Comparison of ENCODE assay signal across 26 mouse cellular contexts in the genomic region with DNA sequence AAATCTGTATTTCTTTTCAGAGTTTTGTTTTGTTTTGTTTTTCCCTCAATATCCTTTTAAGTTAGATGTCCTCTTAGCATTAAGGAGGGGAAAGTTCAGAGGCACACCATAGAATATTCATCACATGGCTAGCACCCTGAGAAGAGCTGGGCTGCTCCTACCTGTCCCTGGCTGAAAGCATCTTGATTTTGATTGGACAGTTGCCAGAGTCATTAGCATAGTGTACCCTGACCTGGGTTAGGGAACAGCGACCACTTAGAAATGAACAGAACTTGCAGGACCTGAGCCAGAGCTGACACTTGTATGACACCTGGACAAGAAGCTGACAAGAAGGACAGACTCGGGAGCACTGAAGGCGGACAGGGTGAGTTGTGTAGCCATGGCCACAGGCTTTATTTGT. TPM values are rescaled to one million over a fixed set of nuclear protein-coding genes. Genes with fewer than 3 reads are reported as not detected.
A peak's percentile ranks its signal among the peaks of the same experiment; 100 is the strongest.
DNase-seq lines count a peak whose midpoint lies in the region; ATAC-seq and TF ChIP-seq lines count a peak whose summit lies in the region.
"Had no signal": no experiment of that assay in that cellular context is flagged by ENCODE, and none has a peak within 500 bp of the region (broad histone marks: within the 10 kb centered on the region; RNA-seq: fewer than 3 reads in every experiment).

A gene (plus strand): TSS at position 248 of the 400 bp plus-strand sequence.

- 41% methylated on average over 3 of the region's 3 CpGs for WGBS in intestine, embryonic 14.5 days
- 26% methylated on average over 3 of the region's 3 CpGs for WGBS in intestine, postnatal 0 days
- 59% methylated on average over 3 of the region's 3 CpGs for WGBS in neural tube, embryonic 15.5 days

- H3K4me3 ChIP-seq in intestine, embryonic 14.5 days (ENCODE audit: low read depth, low read length) = no peak within 1 kb of the TSS
- no peak within 1 kb of the TSS for H3K4me3 ChIP-seq in intestine, postnatal 0 days (ENCODE audit: low read depth, low read length)
- H3K4me3 ChIP-seq in neural tube, embryonic 15.5 days (replicated peaks) = no peak within 1 kb of the TSS
- H3K4me3 ChIP-seq: forebrain, embryonic 10.5 days; limb, embryonic 13.5 days; liver, embryonic 12.5 days; megakaryocyte, embryonic 14.5 days had no signal

- H3K36me3 ChIP-seq in intestine, embryonic 14.5 days (ENCODE audit: control insufficient read depth, insufficient read depth, low read length) = no peaks in the 10 kb centered on the region
- H3K36me3 ChIP-seq in intestine, postnatal 0 days (ENCODE audit: control insufficient read depth, insufficient read depth) = no peaks in the 10 kb centered on the region
- no peaks in the 10 kb centered on the region for H3K36me3 ChIP-seq in neural tube, embryonic 15.5 days
- H3K36me3 ChIP-seq: forebrain, embryonic 10.5 days; limb, embryonic 13.5 days; liver, embryonic 12.5 days had no signal

- no peaks in the 10 kb centered on the region for H3K4me1 ChIP-seq in intestine, embryonic 14.5 days (replicated peaks; ENCODE audit: control insufficient read depth, insufficient read depth, low read length)
- no peaks in the 10 kb centered on the region for H3K4me1 ChIP-seq in intestine, postnatal 0 days (replicated peaks; ENCODE audit: control insufficient read depth, insufficient read depth, low read length)
- H3K4me1 ChIP-seq in neural tube, embryonic 15.5 days = no peaks in the 10 kb centered on the region
- H3K4me1 ChIP-seq: limb, embryonic 13.5 days had no signal

- no peaks in the 10 kb centered on the region for H3K27me3 ChIP-seq in intestine, embryonic 14.5 days (replicated peaks; ENCODE audit: control insufficient read depth, insufficient read depth, low read length)
- no peaks in the 10 kb centered on the region for H3K27me3 ChIP-seq in intestine, postnatal 0 days (replicated peaks; ENCODE audit: control insufficient read depth, insufficient read depth, low read length)
- H3K27me3 ChIP-seq in neural tube, embryonic 15.5 days (replicated peaks) = no peaks in the 10 kb centered on the region
- H3K27me3 ChIP-seq: limb, embryonic 13.5 days; liver, embryonic 12.5 days had no signal

- no peak for TF ChIP-seq CTCF in intestine, postnatal 0 days (IDR thresholded peaks at IDR 0.05; ENCODE audit: low read depth)

- no peak within 1 kb of the TSS for H3K9ac ChIP-seq in intestine, embryonic 14.5 days (ENCODE audit: low read length)
- H3K9ac ChIP-seq in intestine, postnatal 0 days (ENCODE audit: low read depth, low read length) = no peak within 1 kb of the TSS
- H3K9ac ChIP-seq in neural tube, embryonic 15.5 days (replicated peaks) = no peak within 1 kb of the TSS
- H3K9ac ChIP-seq: hindbrain, embryonic 14.5 days; limb, embryonic 13.5 days; liver, embryonic 12.5 days had no signal

- H3K9me3 ChIP-seq in intestine, embryonic 14.5 days (ENCODE audit: control insufficient read depth, low read length) = no peaks in the 10 kb centered on the region
- H3K9me3 ChIP-seq in intestine, postnatal 0 days (ENCODE audit: control insufficient read depth) = no peaks in the 10 kb centered on the region
- H3K9me3 ChIP-seq in neural tube, embryonic 15.5 days (replicated peaks) = no peaks in the 10 kb centered on the region
- H3K9me3 ChIP-seq: forebrain, embryonic 10.5 days; limb, embryonic 13.5 days; liver, embryonic 12.5 days had no signal

- H3K27ac ChIP-seq in intestine, embryonic 14.5 days (ENCODE audit: low read depth) = no peak within 1 kb of the TSS
- no peak within 1 kb of the TSS for H3K27ac ChIP-seq in intestine, postnatal 0 days (ENCODE audit: low read depth, low read length)
- H3K27ac ChIP-seq in neural tube, embryonic 15.5 days (replicated peaks) = no peak within 1 kb of the TSS
- H3K27ac ChIP-seq: forebrain, embryonic 10.5 days; hindbrain, embryonic 14.5 days; limb, embryonic 13.5 days; liver, embryonic 12.5 days had no signal

- no peak within 1 kb of the TSS for H3K4me2 ChIP-seq in intestine, embryonic 14.5 days (ENCODE audit: low read length)
- H3K4me2 ChIP-seq in intestine, postnatal 0 days (replicated peaks; ENCODE audit: low read depth) = no peak within 1 kb of the TSS
- H3K4me2 ChIP-seq in neural tube, embryonic 15.5 days = no peak within 1 kb of the TSS
- H3K4me2 ChIP-seq: hindbrain, embryonic 14.5 days; limb, embryonic 13.5 days; liver, embryonic 12.5 days had no signal

- peak; percentile 79; the same call in 1 of the 2 replicates for ATAC-seq in intestine, embryonic 14.5 days (replicated peaks; ENCODE audit: low FRiP score, low TSS enrichment, low read depth)
- no peak for ATAC-seq in intestine, postnatal 0 days
- ATAC-seq in neural tube, embryonic 15.5 days (ENCODE audit: low FRiP score) = no peak
- ATAC-seq: liver, embryonic 12.5 days had no signal

- DNase-seq in intestine, embryonic 14.5 days (ENCODE audit: low spot score) = no peak
- DNase-seq in kidney, adult 9 months = peak; percentile 66
- peak; percentile 70 for DNase-seq in kidney, postnatal 14 days
- no peak for DNase-seq in cerebellum, adult 8-10 months
- DNase-seq in retina, postnatal 1 day = no peak
- DNase-seq: adrenal gland, postnatal 36 days; cerebellum, postnatal 14 days; heart, postnatal 4 days; layer of hippocampus, adult 9-11 months; lung, adult 2 months; lung, postnatal 14 days; midbrain, embryonic 14.5 days; right cerebral cortex, postnatal 25 days; thymus, postnatal 36 days had no signal

RNA-seq across cellular contexts. Expression of the gene that starts here (rescaled TPM):
- not detected in 2 replicates for polyA plus RNA-seq in intestine, embryonic 14.5 days (2014; fragmentation: Nextera tagmentation; extraction: Ambion mirVana)
- polyA plus RNA-seq in intestine, postnatal 0 days (2015; fragmentation: Nextera tagmentation; extraction: Ambion mirVana) = not detected in 2 replicates
- not detected in 2 replicates for polyA plus RNA-seq in neural tube, embryonic 15.5 days (2015; fragmentation: Nextera tagmentation; extraction: Ambion mirVana)
- polyA plus RNA-seq: embryonic facial prominence, embryonic 11.5 days; forebrain, embryonic 10.5 days; hindbrain, embryonic 14.5 days; large intestine, adult 2 months; limb, embryonic 13.5 days; liver, embryonic 12.5 days; lung, adult 2 months; midbrain, embryonic 14.5 days; neural tube, embryonic 11.5 days; spleen, adult 2 months; testis, adult 2 months had no signal

Comparison
In these comparisons a context has a peak if more than half of its experiments do, and no peak if none do; other contexts are left out.
1. Peak in ATAC-seq in intestine, embryonic 14.5 days; RNA of the gene not detected or under 1 TPM.
2. DNase-seq: peak in kidney, adult 9 months (single experiment) and kidney, postnatal 14 days (single experiment); none in intestine, embryonic 14.5 days (single experiment), cerebellum, adult 8-10 months (single experiment) and retina, postnatal 1 day (single experiment).